Mouse (Mus musculus): ENCODE data around the gene Atxn10. TPM values are rescaled to one million over a fixed set of nuclear protein-coding genes. Genes with fewer than 3 reads are reported as not detected.

The Atxn10 gene
- polyA plus RNA-seq, 1 experiment = 216 TPM

DNA sequence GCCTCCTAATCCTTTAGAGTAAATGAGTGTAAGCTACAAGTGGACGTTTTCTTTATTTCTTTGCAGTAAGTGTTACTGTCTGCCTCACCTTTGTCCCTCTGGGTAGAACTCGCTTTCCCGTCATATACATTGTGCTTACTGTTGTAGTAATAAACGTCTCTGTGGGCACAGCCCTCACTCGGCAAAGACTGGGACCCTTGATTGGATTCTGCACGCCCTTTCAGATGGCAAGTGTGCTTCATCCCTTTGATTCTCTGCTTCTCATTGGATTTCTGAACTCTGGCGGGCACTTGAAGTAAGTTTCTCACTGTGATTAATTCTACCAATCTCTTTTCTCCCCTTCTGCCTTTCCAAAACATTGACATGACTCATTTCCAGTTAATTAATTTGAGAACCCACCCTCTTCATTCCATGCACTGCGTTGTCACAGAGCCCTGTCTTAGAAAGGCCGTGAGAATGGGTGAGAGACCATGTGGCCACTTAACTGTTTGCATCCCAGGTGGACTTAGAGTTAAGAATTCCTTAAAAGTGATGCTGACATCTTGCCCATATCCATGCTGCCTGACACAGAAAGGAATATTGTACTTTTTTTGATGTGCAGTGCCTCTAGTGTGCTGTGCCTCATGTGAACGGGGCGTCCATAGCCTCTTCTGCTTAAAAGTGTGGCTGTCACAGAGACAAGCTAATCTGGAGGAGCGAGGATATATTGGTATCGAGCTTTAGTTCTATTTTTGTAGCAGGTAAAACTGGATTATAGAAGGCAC is 127.2 kb downstream of the Atxn10 start:
- TF ChIP-seq MYOD1 (IDR thresholded peaks at IDR 0.05; ENCODE audit: control insufficient read depth in 1 of 3, insufficient read length in 2 of 3, low read depth in 2 of 3) (no peak), TCF3 (IDR thresholded peaks at IDR 0.05; ENCODE audit: insufficient read length, low read depth) (no peak)
- H3ac ChIP-seq (ENCODE audit: control insufficient read depth, insufficient read length) = no peak overlapping the region
- no peak overlapping the region for H3K4me3 ChIP-seq
- H3K27me3 ChIP-seq (ENCODE audit: control insufficient read depth, insufficient read depth, insufficient read length) = no peaks in the 10 kb centered on the region
- no peaks in the 10 kb centered on the region for H3K79me2 ChIP-seq (ENCODE audit: control insufficient read depth, insufficient read depth)
- peaks cover 77% of the 10 kb centered on the region for H3K36me3 ChIP-seq (ENCODE audit: control insufficient read depth, insufficient read depth)
- H3K4me2 ChIP-seq (ENCODE audit: low read depth) = no peak overlapping the region

DNA sequence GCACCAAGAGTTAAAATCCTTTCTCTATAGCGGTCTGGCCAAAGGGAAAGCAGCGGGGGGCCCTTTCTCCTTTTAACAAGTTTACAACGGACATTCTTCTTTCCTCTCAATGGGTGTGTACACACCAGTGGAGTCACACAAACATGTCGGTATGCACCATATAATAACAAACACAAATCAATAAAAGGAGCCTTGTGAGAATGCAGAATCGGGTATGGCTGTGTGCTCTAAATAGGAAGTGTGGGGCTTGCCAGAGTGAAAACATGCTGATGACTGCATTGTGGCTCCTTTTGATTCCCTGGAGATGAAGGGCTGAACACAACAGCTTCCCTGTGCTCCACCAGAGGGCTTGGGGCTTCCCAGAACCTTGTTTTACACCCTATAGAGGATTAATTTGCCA is 128.1 kb downstream of the Atxn10 start:
- H3K36me3 ChIP-seq (ENCODE audit: control insufficient read depth, insufficient read depth) = peaks cover 73% of the 10 kb centered on the region
- no peak for TF ChIP-seq POLR2AphosphoS2 (IDR thresholded peaks at IDR 0.05; ENCODE audit: insufficient read length, low read depth)
- no peak for TF ChIP-seq TCF3 (IDR thresholded peaks at IDR 0.05; ENCODE audit: insufficient read length, low read depth)
- TF ChIP-seq SRF (IDR thresholded peaks at IDR 0.05; ENCODE audit: control insufficient read depth, insufficient read length, low read depth) = no peak
- no peak for TF ChIP-seq MYOG (IDR thresholded peaks at IDR 0.05; ENCODE audit: control insufficient read depth in 1 of 3, insufficient read depth in 1 of 3, insufficient read length in 2 of 3, low read depth in 2 of 3)
- TF ChIP-seq MYOD1 (IDR thresholded peaks at IDR 0.05; ENCODE audit: control insufficient read depth in 1 of 3, insufficient read length in 2 of 3, low read depth in 2 of 3) = no peak
- TF ChIP-seq CEBPB (IDR thresholded peaks at IDR 0.05; ENCODE audit: insufficient read depth, poor library complexity, severe bottlenecking) = no peak
- TF ChIP-seq POLR2A (IDR thresholded peaks at IDR 0.05; ENCODE audit: insufficient read length, low read depth) = no peak
- no peak for TF ChIP-seq E2F4 (IDR thresholded peaks at IDR 0.05; ENCODE audit: insufficient read depth)
- TF ChIP-seq MAX (IDR thresholded peaks at IDR 0.05; ENCODE audit: low read depth) = no peak
- H3ac ChIP-seq (ENCODE audit: control insufficient read depth, insufficient read length) = no peak overlapping the region
- no peaks in the 10 kb centered on the region for H3K27me3 ChIP-seq (ENCODE audit: control insufficient read depth, insufficient read depth, insufficient read length)
- H3K79me2 ChIP-seq (ENCODE audit: control insufficient read depth, insufficient read depth) = no peaks in the 10 kb centered on the region
- no peak overlapping the region for H3K4me3 ChIP-seq
- no peak overlapping the region for H3K4me2 ChIP-seq (ENCODE audit: low read depth)

DNA sequence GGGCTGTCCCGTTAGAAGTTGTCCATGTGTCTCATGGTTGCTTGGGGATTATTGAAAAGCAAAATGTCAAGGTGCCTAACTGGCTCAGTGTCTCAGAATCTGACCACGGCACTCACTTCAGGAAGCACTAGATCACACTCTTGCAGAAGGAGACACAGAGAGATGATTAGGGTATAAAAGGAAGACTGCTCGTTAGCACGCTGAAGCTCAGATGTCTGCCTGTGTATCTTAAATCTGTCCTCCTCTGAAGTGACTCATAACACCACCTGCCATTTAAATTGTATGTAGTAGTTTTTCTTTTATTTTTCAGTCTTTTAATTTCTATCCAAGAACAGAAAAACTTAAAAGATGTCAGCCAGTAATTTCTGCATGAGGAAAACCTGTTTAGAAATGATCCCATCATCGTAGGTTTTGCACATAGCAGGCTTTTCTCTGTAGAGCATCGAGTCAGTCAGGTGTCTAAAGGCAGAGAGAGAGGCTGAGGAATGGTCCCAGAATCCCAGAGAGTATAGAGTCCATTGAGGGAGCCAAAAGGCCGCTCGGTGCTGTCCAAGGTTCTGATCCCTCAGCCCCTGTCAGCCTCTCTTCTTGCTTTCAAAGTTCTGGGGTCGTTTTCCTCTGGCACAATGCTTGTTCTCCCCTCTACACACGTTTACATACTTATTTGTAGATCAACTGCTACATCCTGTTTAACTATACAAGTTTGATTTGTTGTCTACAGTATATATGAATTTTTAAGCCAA is 128.9 kb downstream of the Atxn10 start:
- Histone ChIP-seq H3K4me2 (ENCODE audit: low read depth) (no peak overlapping the region), H3ac (ENCODE audit: control insufficient read depth, insufficient read length) (no peak overlapping the region), H3K27me3 (ENCODE audit: control insufficient read depth, insufficient read depth, insufficient read length) (no peaks in the 10 kb centered on the region), H3K36me3 (ENCODE audit: control insufficient read depth, insufficient read depth) (peaks cover 80% of the 10 kb centered on the region), H3K4me3 (no peak overlapping the region), H3K79me2 (ENCODE audit: control insufficient read depth, insufficient read depth) (no peaks in the 10 kb centered on the region)
- peak; percentile 81 for TF ChIP-seq REST (IDR thresholded peaks at IDR 0.05; ENCODE audit: insufficient read depth, insufficient read length)
- TF ChIP-seq CEBPB (IDR thresholded peaks at IDR 0.05; ENCODE audit: insufficient read depth, poor library complexity, severe bottlenecking) = no peak

DNA sequence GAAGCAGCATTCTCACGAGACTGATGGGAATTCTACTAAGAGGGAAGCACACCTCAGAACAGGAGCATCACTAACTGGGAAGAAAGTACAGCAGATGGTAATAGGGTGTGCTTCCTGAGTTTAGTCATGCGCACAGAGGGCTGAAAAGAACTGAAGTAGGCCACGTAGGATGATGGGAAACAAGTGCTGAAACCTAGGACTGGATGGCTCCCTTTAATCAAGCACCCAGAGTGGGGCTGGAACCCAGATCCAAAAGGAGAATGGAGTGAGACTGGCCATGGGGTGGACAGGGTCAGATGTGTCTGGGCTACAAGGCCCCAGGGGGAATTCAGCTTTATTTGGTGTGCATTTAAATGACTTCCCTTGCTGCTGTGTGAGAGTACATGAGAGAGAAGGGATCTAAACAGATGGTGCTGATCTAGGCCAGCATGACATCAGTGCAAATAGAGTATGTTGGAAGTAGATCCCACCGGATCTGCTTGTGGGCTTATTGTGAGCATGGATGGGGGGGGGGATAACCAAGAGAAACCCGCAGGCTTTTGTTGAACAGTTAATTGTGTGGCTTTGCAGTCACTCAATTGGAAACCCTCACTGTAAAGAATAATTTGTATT is 130.5 kb downstream of the Atxn10 start:
- Histone ChIP-seq H3K36me3 (ENCODE audit: control insufficient read depth, insufficient read depth) (peaks cover 71% of the 10 kb centered on the region), H3K27me3 (ENCODE audit: control insufficient read depth, insufficient read depth, insufficient read length) (no peaks in the 10 kb centered on the region), H3ac (ENCODE audit: control insufficient read depth, insufficient read length) (no peak overlapping the region), H3K79me2 (ENCODE audit: control insufficient read depth, insufficient read depth) (no peaks in the 10 kb centered on the region), H3K4me3 (no peak overlapping the region), H3K4me2 (ENCODE audit: low read depth) (no peak overlapping the region)
- TF ChIP-seq POLR2AphosphoS2 (IDR thresholded peaks at IDR 0.05; ENCODE audit: insufficient read length, low read depth) (no peak), POLR2A (IDR thresholded peaks at IDR 0.05; ENCODE audit: insufficient read length, low read depth) (no peak), TCF12 (IDR thresholded peaks at IDR 0.05; ENCODE audit: insufficient read depth, poor library complexity, severe bottlenecking) (no peak), CEBPB (IDR thresholded peaks at IDR 0.05; ENCODE audit: insufficient read depth, poor library complexity, severe bottlenecking) (no peak), MAX (IDR thresholded peaks at IDR 0.05; ENCODE audit: low read depth) (no peak), REST (IDR thresholded peaks at IDR 0.05; ENCODE audit: insufficient read depth, insufficient read length) (no peak), E2F4 (IDR thresholded peaks at IDR 0.05; ENCODE audit: insufficient read depth) (no peak), MYOG (IDR thresholded peaks at IDR 0.05; ENCODE audit: control insufficient read depth in 1 of 3, insufficient read depth in 1 of 3, insufficient read length in 2 of 3, low read depth in 2 of 3) (no peak), USF1 (IDR thresholded peaks at IDR 0.05; ENCODE audit: low read depth) (no peak), SRF (IDR thresholded peaks at IDR 0.05; ENCODE audit: control insufficient read depth, insufficient read length, low read depth) (no peak)

DNA sequence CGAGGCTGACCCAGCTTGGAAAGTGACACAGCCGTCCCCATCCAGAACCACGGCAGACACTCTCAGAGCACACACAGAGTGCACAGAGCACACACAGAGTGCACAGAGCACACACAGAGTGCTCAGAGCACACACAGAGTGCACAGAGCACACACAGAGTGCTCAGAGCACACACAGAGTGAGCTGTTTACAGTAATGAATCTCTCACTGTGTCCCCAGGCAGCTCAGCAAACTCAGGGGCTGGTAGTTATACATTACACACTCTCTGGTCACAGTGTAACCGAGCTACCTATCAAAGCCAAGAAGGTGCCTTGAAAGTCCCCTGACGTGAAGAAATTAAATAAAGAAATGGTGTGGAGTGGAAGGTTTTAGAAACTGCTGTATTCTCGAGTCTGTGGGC is 133.4 kb downstream of the Atxn10 start:
- Histone ChIP-seq H3K4me2 (ENCODE audit: low read depth) (no peak overlapping the region), H3K27me3 (ENCODE audit: control insufficient read depth, insufficient read depth, insufficient read length) (no peaks in the 10 kb centered on the region), H3K36me3 (ENCODE audit: control insufficient read depth, insufficient read depth) (peaks cover 50% of the 10 kb centered on the region), H3K79me2 (ENCODE audit: control insufficient read depth, insufficient read depth) (no peaks in the 10 kb centered on the region), H3ac (ENCODE audit: control insufficient read depth, insufficient read length) (no peak overlapping the region), H3K4me3 (no peak overlapping the region)
- no peak for TF ChIP-seq USF1 (IDR thresholded peaks at IDR 0.05; ENCODE audit: low read depth)
- TF ChIP-seq CEBPB (IDR thresholded peaks at IDR 0.05; ENCODE audit: insufficient read depth, poor library complexity, severe bottlenecking) = no peak
- TF ChIP-seq MYOD1 (IDR thresholded peaks at IDR 0.05; ENCODE audit: control insufficient read depth in 1 of 3, insufficient read length in 2 of 3, low read depth in 2 of 3) = no peak
- TF ChIP-seq POLR2AphosphoS2 (IDR thresholded peaks at IDR 0.05; ENCODE audit: insufficient read length, low read depth) = peak; percentile 49

All from myocyte (in vitro differentiated cells).